Mouse (Mus musculus) stomach, postnatal 0 days (tissue): ENCODE results near the gene Tmem168. TPM values are rescaled to one million over a fixed set of nuclear protein-coding genes. Genes with fewer than 3 reads are reported as not detected.
A peak's percentile ranks its signal among the peaks of the same experiment; 100 is the strongest.

Experiments
- ATAC-seq: fragments of 200-750 bp; cut with Nextera tagmentation; 2 replicates; pipeline ENCODE4 v1.8.0; 2017; ENCODE audit not compliant: low FRiP score, low TSS enrichment
- DNase-seq: peaks from one replicate; pipeline ENCODE4 v3.0.0-alpha.2; 2016; ENCODE audit warnings: low spot score
- H3K27ac ChIP-seq: fragments of 300-500 bp; sonication (generic); replicated peaks from 2 replicates; pipeline ENCODE4 v1.5.1; 2014; ENCODE audit warnings: mild to moderate bottlenecking, control low read depth
- H3K27me3 ChIP-seq: fragments of 300-500 bp; sonication (generic); 2 replicates; pipeline ENCODE4 v1.6.1; 2014; ENCODE audit warnings: low read length; ENCODE audit not compliant: control insufficient read depth, insufficient read depth
- H3K36me3 ChIP-seq: fragments of 300-500 bp; sonication (generic); 2 replicates; pipeline ENCODE4 v1.6.1; 2014; ENCODE audit warnings: low read length, mixed read lengths; ENCODE audit not compliant: control insufficient read depth, insufficient read depth
- H3K4me1 ChIP-seq: fragments of 300-500 bp; sonication (generic); replicated peaks from 2 replicates; pipeline ENCODE4 v1.6.1; 2014; ENCODE audit warnings: antibody characterized with exemption; ENCODE audit not compliant: control insufficient read depth, insufficient read depth
- H3K4me2 ChIP-seq: fragments of 300-500 bp; sonication (generic); replicated peaks from 2 replicates; pipeline ENCODE4 v1.6.1; 2014; ENCODE audit warnings: low read depth, mild to moderate bottlenecking, control low read depth, moderate library complexity
- H3K4me3 ChIP-seq: fragments of 300-500 bp; sonication (generic); 2 replicates; pipeline ENCODE4 v1.5.1; 2014; ENCODE audit warnings: low read depth, low read length, control low read depth
- H3K9ac ChIP-seq: fragments of 300-500 bp; sonication (generic); 2 replicates; pipeline ENCODE4 v1.6.1; 2014; ENCODE audit warnings: mild to moderate bottlenecking, low read length, control low read depth, mixed read lengths
- H3K9me3 ChIP-seq: fragments of 300-500 bp; sonication (generic); 2 replicates; pipeline ENCODE4 v1.6.1; 2016; ENCODE audit warnings: low read length; ENCODE audit not compliant: control insufficient read depth
- CTCF ChIP-seq: IDR thresholded peaks from 2 replicates; pipeline ENCODE4 v1.5.1; 2016; ENCODE audit warnings: antibody characterized with exemption, low read depth, mild to moderate bottlenecking, moderate library complexity
- EP300 ChIP-seq: optimal IDR thresholded peaks from 2 replicates; pipeline ENCODE3; 2016; ENCODE audit warnings: antibody characterized with exemption
- WGBS: fragments of 180-500 bp; shearing (Covaris S2); extraction: QIAGEN DNeasy Blood & Tissue Kit; methylation state at CpG from one replicate; pipeline ENCODE4 v1.1.7; 2014; 5-methylcytosine and 5-hydroxymethylcytosine counted together
- polyA plus RNA-seq: library from polyadenylated mRNA; unstranded; fragments of >200 nt; fragmentation: Nextera tagmentation; extraction: Ambion mirVana; gene quantifications from 2 replicates; pipeline ENCODE4 v1.2.1, GENCODE M21; 2015

Gene Tmem168
- polyA plus RNA-seq, 1 experiment from 2014 or later, result 17.7 TPM

DNA sequence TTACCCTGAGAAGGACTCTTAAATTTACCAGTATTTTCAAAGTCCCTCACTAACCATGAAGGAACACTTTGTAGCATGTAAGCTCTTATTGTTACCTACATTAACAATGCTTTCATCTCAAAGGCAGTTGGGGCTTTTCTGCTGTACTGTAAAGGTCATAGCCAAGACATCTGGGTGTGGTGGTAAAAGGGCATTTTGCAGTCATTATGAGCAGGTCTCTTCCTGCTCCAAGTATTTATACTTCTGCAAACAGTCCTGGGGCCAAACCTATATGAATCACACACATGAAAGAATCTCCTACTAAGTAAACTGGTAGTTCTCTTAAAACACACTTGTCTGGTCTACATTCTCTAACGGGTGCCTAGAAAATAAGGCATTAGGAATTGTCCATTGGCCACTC, 25.8 kb downstream of the Tmem168 start:
- H3K27me3 ChIP-seq, result no peaks in the 10 kb centered on the region
- WGBS, result 66% methylated on average over 1 of the region's 1 CpGs
- DNase-seq, result no peak
- ATAC-seq, result peak; percentile 74; the same call in 1 of the 2 replicates
- TF ChIP-seq CTCF, result no peak
- no peak for TF ChIP-seq EP300
- peaks cover 5% of the 10 kb centered on the region; the same call in 1 of the 2 replicates for H3K36me3 ChIP-seq
- no peak overlapping the region for H3K27ac ChIP-seq
- no peak overlapping the region for H3K9ac ChIP-seq
- H3K9me3 ChIP-seq, result no peaks in the 10 kb centered on the region
- no peak overlapping the region for H3K4me2 ChIP-seq
- no peak overlapping the region for H3K4me3 ChIP-seq
- no peaks in the 10 kb centered on the region for H3K4me1 ChIP-seq

DNA sequence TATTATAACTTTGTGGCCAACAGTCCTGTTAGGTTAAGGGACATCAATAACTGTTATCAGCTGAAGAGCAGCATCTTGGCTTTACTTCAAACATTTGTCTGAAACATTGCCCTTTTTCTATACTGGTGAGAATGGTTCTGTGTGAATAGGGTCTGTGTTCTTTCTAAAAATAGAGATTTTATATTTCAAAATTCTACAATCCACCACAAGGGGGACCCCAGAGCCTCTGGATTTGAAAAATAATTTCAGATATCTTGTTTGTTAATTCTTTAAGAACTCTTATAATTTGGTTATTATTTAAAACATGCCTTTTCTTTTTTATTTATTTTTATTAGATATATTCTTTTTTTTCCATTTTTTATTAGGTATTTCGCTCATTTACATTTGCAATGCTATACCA, 42.2 kb downstream of the Tmem168 start:
- TF ChIP-seq EP300, result no peak
- peak; percentile 65 for TF ChIP-seq CTCF
- Histone ChIP-seq H3K27ac (no peak overlapping the region), H3K36me3 (no peaks in the 10 kb centered on the region), H3K4me3 (no peak overlapping the region), H3K4me1 (no peaks in the 10 kb centered on the region), H3K4me2 (no peak overlapping the region), H3K9me3 (no peaks in the 10 kb centered on the region), H3K9ac (no peak overlapping the region), H3K27me3 (no peaks in the 10 kb centered on the region)
- 96% methylated on average over 1 of the region's 1 CpGs for WGBS
- ATAC-seq (no peak), DNase-seq (no peak)

DNA sequence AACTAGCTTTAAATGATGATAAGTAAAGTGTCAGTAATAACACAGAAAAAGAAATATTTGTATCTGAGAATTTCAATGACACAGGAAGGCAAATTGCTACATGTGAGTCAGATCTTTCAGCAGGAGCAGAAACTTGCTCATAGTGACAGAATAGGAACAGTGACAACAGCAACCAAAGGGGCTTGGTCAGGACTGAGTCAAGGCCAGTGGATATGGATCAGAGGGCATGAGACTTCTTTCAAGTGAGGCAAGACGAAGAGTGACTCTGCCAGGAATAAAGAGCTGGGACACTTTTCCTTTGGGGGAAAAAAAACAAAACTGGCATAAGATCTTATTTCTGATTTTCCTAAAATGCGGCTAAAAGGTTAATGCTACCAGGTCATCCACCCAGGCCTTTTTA, 52.6 kb downstream of the Tmem168 start:
- WGBS, result 75% methylated on average over 2 of the region's 2 CpGs
- ATAC-seq, result no peak

DNA sequence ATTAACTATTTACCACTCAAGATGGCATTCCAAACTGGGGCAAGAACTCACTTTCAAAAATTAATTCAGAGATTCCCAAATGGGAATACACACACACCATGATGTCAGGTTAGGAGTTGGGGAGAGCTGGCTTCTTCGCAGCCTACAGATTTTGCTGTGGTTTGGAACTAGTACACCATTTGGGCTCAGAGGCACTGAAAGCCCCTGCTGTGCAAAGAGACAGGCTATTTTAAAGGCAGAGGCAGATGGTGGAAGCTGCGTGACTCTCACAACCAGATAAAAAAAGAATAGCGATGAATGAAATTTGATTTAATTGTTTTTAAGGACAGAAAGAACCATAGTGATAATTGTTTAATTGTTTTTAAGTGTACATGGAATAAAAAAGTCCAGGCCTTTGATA, 66.1 kb downstream of the Tmem168 start:
- H3K4me3 ChIP-seq, result no peak overlapping the region
- no peak overlapping the region for H3K27ac ChIP-seq
- no peaks in the 10 kb centered on the region for H3K36me3 ChIP-seq
- ATAC-seq (no peak), DNase-seq (no peak)
- no peaks in the 10 kb centered on the region for H3K27me3 ChIP-seq
- TF ChIP-seq EP300 (no peak), CTCF (no peak)
- 92% methylated on average over 3 of the region's 3 CpGs for WGBS
- H3K9me3 ChIP-seq, result no peaks in the 10 kb centered on the region
- no peak overlapping the region for H3K4me2 ChIP-seq
- H3K4me1 ChIP-seq, result no peaks in the 10 kb centered on the region
- no peak overlapping the region for H3K9ac ChIP-seq

More for the DNA sequence above, 52.6 kb downstream of the Tmem168 start:
- Histone ChIP-seq H3K27ac (no peak overlapping the region), H3K9ac (no peak overlapping the region), H3K4me2 (no peak overlapping the region), H3K9me3 (no peaks in the 10 kb centered on the region), H3K27me3 (no peaks in the 10 kb centered on the region), H3K36me3 (no peaks in the 10 kb centered on the region), H3K4me3 (no peak overlapping the region), H3K4me1 (no peaks in the 10 kb centered on the region)
- DNase-seq, result no peak
- no peak for TF ChIP-seq EP300
- no peak for TF ChIP-seq CTCF

DNA sequence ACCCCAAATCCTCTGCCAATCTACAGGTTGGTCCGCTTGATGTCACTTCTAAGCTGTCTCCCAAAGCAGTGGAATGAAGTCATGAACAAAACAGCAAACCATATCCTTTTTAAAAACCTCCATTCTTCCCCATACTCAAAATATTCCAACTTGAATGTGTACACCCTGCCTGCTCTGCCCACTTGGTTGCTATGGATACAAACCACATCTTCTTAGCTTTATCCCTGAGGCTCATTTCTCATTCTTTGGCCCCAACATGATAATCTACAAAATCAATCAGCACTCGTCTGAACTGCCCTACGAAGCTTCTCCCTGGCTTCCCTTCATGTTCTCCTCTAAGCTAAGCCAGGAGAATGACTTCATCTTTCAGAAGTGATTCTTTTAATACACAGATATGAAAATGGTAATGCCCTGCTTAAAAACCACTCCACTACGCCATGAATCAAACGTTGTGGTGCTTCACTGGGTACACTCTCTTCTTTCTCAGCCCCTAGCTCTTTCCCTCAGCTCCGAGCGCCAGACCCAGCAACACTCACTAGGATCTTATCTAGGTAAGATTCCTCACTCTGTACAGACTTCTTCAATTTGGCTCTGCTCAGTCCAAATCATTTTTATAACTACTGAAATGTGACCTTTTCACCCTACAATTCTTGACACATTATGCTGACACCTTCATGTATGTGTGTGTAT, 70.5 kb downstream of the Tmem168 start:
- Histone ChIP-seq H3K9ac (no peak overlapping the region), H3K9me3 (no peaks in the 10 kb centered on the region), H3K27me3 (no peaks in the 10 kb centered on the region), H3K4me2 (no peak overlapping the region), H3K4me3 (no peak overlapping the region), H3K4me1 (no peaks in the 10 kb centered on the region), H3K36me3 (no peaks in the 10 kb centered on the region), H3K27ac (no peak overlapping the region)
- ATAC-seq, result no peak
- no peak for TF ChIP-seq EP300
- TF ChIP-seq CTCF, result no peak
- DNase-seq, result no peak
- WGBS, result 69% methylated on average over 7 of the region's 7 CpGs

Other genes with a start within 250 kb of the Tmem168 start
- gene Bmt2, start 69.9 kb upstream of the Tmem168 start, polyA plus RNA-seq, result 6.4 and 6.9 TPM in 2 replicates
- gene Gpr85, start 231.8 kb upstream of the Tmem168 start, polyA plus RNA-seq, result 2.0 and 2.5 TPM in 2 replicates